Mouse (Mus musculus) fibroblast of lung, adult 2 months (primary cell): ENCODE results near the gene B3galnt2.
"Not testable (repeated sequence)": the region's sequence is repeated elsewhere in the genome, so short reads cannot be mapped to it uniquely, and the experiment has no call there.

Source experiments
- DNase-seq: peaks from one replicate; pipeline ENCODE4 v3.0.0-alpha.2; 2011; ENCODE audit warnings: low read depth

Gene B3galnt2

GRCm38 (mm10) chr13:13953874-13954832, at the start of gene B3galnt2:
TSS of gene B3galnt2 (plus strand) at chr13:13954469.
- DNase-seq: peak; percentile 99

GRCm38 (mm10) chr13:13911341-13911740, 42.9 kb upstream of the B3galnt2 start:
- DNase-seq: no peak

- DNase-seq: no peak
These were observed 34.9 kb upstream of the B3galnt2 start for GRCm38 (mm10) chr13:13919396-13919795.

GRCm38 (mm10) chr13:13922526-13922925, 31.7 kb upstream of the B3galnt2 start:
- no peak for DNase-seq

- DNase-seq: no peak
These were observed 24.3 kb upstream of the B3galnt2 start for GRCm38 (mm10) chr13:13929982-13930381.

- no peak for DNase-seq
These were observed 662 bp downstream of the B3galnt2 start for GRCm38 (mm10) chr13:13954931-13955330.

GRCm38 (mm10) chr13:13956686-13957085, 2.4 kb downstream of the B3galnt2 start:
- DNase-seq: no peak

- no peak for DNase-seq
These were observed 5.9 kb downstream of the B3galnt2 start for GRCm38 (mm10) chr13:13960211-13960610.

- DNase-seq: no peak
These were observed 6.8 kb downstream of the B3galnt2 start for GRCm38 (mm10) chr13:13961046-13961445.

GRCm38 (mm10) chr13:13965388-13965964, 11.2 kb downstream of the B3galnt2 start:
- DNase-seq: no peak

- DNase-seq: no peak
These were observed 11.9 kb downstream of the B3galnt2 start for GRCm38 (mm10) chr13:13966172-13966571.

GRCm38 (mm10) chr13:13968629-13969111, 14.4 kb downstream of the B3galnt2 start:
- peak; percentile 48 for DNase-seq

- no peak for DNase-seq
These were observed 15.5 kb downstream of the B3galnt2 start for GRCm38 (mm10) chr13:13969796-13970195.

- not testable (repeated sequence) for DNase-seq
These were observed 27.6 kb downstream of the B3galnt2 start for GRCm38 (mm10) chr13:13981842-13982241.

GRCm38 (mm10) chr13:13983523-13983922, 29.3 kb downstream of the B3galnt2 start:
- no peak for DNase-seq

- DNase-seq: no peak
These were observed 34.9 kb downstream of the B3galnt2 start for GRCm38 (mm10) chr13:13989135-13989534.

- no peak for DNase-seq
These were observed 36.1 kb downstream of the B3galnt2 start for GRCm38 (mm10) chr13:13990391-13990790.

- no peak for DNase-seq
These were observed 38.8 kb downstream of the B3galnt2 start for GRCm38 (mm10) chr13:13993041-13993440.

GRCm38 (mm10) chr13:13995046-13995445, 40.8 kb downstream of the B3galnt2 start:
- DNase-seq: no peak

- DNase-seq: no peak
These were observed 43.2 kb downstream of the B3galnt2 start for GRCm38 (mm10) chr13:13997476-13997875.

GRCm38 (mm10) chr13:14002706-14003105, 48.4 kb downstream of the B3galnt2 start:
- DNase-seq: no peak

GRCm38 (mm10) chr13:14004086-14004485, 49.8 kb downstream of the B3galnt2 start:
- DNase-seq: peak; percentile 5

GRCm38 (mm10) chr13:14004999-14005398, 50.7 kb downstream of the B3galnt2 start:
- DNase-seq: no peak
